Mouse (Mus musculus) T-helper 17 cell (primary cell): Measurements from ENCODE around the gene Zfp229.
"Not testable (repeated sequence)": the region's sequence is repeated elsewhere in the genome, so short reads cannot be mapped to it uniquely, and the experiment has no call there.

Source experiments
- in situ Hi-C, 2 experiments: fragments of 300-600 bp; cut with MboI, MseI; formaldehyde crosslinking; loops; 1 replicate in 1 of 2; 2 replicates in 1 of 2; pipeline ENCODE4 v1.15.1; 2025; ENCODE audit warnings: high pct_unique_total_duplicates in 2 of 2

Gene Zfp229

DNA sequence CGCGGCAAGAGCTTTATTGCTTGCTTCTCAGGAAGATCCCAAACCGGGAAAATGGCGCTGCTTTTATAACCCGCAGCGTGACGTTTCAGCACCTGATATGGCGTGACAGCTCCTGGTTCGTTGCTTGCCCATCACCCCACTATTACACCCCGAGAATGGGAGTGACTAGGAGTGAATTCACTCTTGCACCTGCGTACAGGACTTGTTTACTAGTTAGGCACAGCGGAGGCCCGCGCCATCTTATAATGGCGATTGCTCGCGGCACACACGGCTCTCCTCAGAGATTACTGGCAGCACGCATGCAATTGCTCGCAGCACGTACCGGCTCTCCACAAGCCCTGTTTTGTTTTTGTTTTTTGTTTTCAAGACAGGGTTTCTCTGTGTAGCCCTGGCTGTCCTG, at the start of gene Zfp229:
Gene Zfp229 (plus strand): TSS at position 301 of the 400 bp plus-strand sequence.
- in situ Hi-C loops: loop anchor here in 1 of 2 experiments (5.0 kb wide), 1 partner anchor 1727 kb away; no protein-coding TSS in a partner anchor

DNA sequence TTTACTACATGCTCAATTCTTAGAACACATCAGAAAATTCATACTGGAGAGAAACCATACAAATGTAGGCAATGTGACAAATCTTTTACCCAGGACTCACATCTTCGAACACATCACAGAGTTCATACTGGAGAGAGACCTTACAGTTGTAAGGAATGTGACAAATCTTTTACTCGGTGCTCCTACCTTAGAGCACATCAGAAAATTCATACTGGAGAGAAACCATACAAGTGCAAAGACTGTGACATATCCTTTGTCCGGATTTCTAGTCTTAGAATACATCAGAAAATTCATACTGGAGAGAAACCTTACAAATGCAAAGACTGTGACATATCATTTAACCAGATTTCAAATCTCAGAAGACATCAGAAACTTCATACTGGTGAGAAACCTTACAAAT, 39.0 kb upstream of the Zfp229 start, which contains the start of gene Gm10226:
Gene Gm10226 (plus strand): TSS at position 301 of the 400 bp plus-strand sequence.
- in situ Hi-C loops: no loop called here

- in situ Hi-C loops: no loop called here
Observed at GRCm38 (mm10) chr17:21693342-21693741, 37.3 kb upstream of the Zfp229 start.

- in situ Hi-C loops: no loop called here
Observed at GRCm38 (mm10) chr17:21696073-21696472, 34.5 kb upstream of the Zfp229 start.

- in situ Hi-C loops: no loop called here
Observed at GRCm38 (mm10) chr17:21702281-21703240, 28.0 kb upstream of the Zfp229 start.

DNA sequence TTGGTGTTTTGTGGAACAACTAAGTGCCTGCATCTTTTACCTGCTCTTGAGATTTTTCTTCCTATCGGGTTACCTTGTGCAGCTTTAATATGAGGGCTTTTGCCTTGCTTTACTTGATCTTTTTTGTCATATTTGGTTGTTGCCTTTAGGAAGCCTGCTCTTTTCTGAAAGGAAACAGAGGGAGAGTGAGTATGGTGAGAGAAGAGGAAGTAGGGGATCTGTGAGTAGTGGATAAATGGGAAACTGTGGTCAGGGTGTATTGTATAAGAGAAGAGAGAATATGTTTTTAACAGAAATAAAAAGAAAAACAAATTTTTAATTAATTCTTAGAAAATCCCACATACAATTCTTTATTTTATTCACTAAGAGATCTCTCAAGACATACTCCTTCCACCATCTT, 27.2 kb upstream of the Zfp229 start:
- in situ Hi-C loops: no loop called here

DNA sequence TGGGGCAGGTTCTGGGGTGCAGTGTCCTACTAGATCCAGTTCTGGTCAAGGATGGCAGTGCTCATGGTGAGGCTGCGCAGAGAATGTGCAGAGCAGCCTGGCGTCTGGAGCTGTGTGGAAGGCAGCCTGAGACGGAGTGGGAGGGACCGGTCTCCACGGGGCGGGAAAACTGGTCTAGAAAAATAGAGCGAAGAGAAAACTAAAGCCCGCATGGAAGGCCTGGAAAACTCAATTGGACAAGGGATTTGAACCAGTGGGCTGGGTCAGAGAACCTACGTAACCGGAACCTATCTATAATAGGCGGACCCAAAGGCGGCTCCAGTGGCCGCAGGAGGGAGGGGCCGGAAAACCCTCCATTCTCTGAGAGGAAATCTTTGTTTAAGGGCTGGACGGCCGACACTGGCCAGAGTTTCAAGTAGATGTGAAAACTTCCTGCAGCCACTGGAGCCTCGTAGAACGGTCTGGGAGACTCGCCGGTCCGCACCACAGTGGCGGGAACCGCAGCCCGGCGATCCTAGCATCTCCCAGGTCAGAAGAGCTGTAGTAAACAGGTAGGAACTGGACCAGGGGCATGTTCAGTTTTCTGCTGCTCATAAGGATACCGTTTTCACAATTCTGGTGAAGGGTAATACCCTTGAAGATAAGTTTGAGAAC, 23.1 kb upstream of the Zfp229 start, which contains the start of gene Zfp760:
Gene Zfp760 (plus strand): TSS at position 399 of the 654 bp plus-strand sequence.
- in situ Hi-C loops: loop anchor here (5.0 kb wide), 1 partner anchor 1620 kb away; no protein-coding TSS in a partner anchor

- in situ Hi-C loops: loop anchor here (5.0 kb wide), 1 partner anchor 1619 kb away; no protein-coding TSS in a partner anchor
Observed at GRCm38 (mm10) chr17:21708401-21708800, 22.2 kb upstream of the Zfp229 start.

- in situ Hi-C loops: loop anchor here in 1 of 2 experiments (5.0 kb wide), 1 partner anchor 1724 kb away; no protein-coding TSS in a partner anchor
Observed at GRCm38 (mm10) chr17:21733049-21733448, 2.5 kb downstream of the Zfp229 start.

DNA sequence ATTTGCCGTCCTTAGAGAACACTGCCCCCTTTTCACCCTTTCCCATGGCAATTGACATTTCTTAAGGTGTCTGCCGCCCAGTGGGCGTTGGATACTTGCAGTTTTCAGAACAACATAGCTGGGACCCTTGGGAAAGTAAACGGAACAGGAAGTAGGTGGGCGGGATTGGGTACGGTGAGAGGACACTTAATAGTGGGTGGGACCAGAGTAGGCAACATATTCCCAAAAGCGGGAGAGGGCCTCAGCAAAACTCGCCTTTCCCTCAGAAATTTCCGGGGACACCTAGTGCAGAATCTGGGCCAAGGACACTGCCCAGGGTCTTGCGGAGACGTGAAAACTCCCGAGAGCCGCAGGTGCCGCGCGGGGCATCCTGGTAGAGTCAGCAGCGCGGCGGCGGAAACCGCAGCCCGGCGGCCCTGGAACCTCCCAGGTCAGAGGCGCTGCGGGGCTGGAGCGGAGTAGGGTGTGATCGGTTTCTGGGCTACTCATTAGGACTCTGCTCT, 3.0 kb downstream of the Zfp229 start:
- in situ Hi-C loops: loop anchor here in 1 of 2 experiments (5.0 kb wide), 1 partner anchor 1724 kb away; no protein-coding TSS in a partner anchor

- in situ Hi-C loops: loop anchor here in 1 of 2 experiments (5.0 kb wide), 1 partner anchor 1075 kb away; no protein-coding TSS in a partner anchor
Observed at GRCm38 (mm10) chr17:21752791-21753190, 22.2 kb downstream of the Zfp229 start.

- in situ Hi-C loops: loop anchor here in 1 of 2 experiments (5.0 kb wide), 1 partner anchor 1076 kb away; no protein-coding TSS in a partner anchor
Observed at GRCm38 (mm10) chr17:21753342-21754208, 23.0 kb downstream of the Zfp229 start.

DNA sequence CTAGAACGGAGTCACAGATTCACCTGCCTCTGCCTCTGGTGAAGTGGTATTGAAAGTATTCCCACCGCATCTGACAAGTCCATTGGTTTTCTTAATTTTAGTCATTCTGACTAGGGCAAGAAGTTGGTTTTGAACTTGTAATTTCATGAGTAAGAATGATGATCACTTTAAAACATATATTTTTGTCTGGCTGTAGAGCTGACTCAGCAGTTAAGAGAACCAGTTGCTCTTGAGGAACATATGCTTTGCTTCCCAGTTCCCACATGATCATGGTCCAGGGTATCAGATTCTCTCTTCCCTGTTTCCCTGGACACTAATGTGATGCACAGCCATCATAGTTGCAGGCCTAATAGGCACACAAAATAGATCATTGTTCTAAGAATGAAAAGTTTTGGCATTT, 39.7 kb downstream of the Zfp229 start:
- in situ Hi-C loops: no loop called here

DNA sequence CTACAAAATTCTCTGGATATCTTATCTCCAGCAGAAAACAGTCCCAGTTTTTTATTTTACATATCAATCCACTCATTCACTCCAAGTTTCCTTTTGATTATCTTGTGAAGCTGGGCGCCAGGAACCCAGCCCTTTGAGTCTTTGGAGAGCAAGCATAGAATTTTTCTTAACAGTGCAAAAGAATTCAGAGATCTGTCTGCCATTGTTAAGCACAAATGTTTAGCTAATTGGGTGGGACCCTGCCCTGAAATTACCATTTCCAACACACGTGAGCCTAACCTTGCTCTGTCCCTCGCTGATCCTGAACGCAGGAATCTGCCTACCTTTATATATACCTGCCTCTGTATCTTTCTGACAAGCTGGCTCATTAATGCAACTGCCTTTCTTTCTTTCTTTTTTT, 61.7 kb downstream of the Zfp229 start:
- in situ Hi-C loops: loop anchor here in 1 of 2 experiments (5.0 kb wide), 1 partner anchor 35 kb away; no protein-coding TSS in a partner anchor

GRCm38 (mm10) chr17:21801373-21801772, 70.8 kb downstream of the Zfp229 start:
- in situ Hi-C loops: not testable (repeated sequence)
